Mouse (Mus musculus): ENCODE results near the gene Cars2. TPM values are rescaled to one million over a fixed set of nuclear protein-coding genes. Genes with fewer than 3 reads are reported as not detected.

The Cars2 gene
- total and polyA plus RNA-seq, 3 experiments, result 45.6 to 67.1 (median 46.4) TPM

DNA sequence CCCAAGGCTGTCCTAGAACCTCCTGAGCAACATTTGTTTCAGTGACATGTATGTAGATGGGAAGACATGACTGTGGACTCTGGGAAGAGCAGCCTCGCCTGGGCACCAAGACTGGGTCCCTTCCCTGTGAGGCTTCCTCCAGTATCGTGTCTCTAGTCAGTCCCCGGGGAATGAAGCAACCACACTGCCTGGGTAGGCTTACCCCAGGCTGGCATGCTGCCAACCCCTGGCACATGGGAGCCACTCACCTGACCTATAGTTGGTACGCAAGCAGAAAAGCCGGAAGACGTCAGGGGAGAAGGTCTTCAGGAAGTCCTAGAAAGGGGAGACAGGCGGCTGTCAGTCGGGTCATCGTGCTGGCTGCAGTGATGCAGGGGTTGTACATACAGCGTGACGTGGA lies 31.9 kb downstream of the Cars2 start:
- Histone ChIP-seq H3K4me1 (ENCODE audit: control insufficient read depth in 1 of 2, insufficient read depth in 2 of 2) (no peaks in the 10 kb centered on the region), H3K36me3 (replicated peaks in 1 of 2; ENCODE audit: control insufficient read depth in 1 of 2, insufficient read depth in 1 of 2, low read length in 1 of 2) (peaks cover 83 to 99% of the 10 kb centered on the region in 2 experiments), H3K79me2 (replicated peaks; ENCODE audit: control insufficient read depth, extremely low read depth, insufficient read depth, poor library complexity, severe bottlenecking) (no peaks in the 10 kb centered on the region), H3K9me3 (replicated peaks; ENCODE audit: low read length) (no peaks in the 10 kb centered on the region), H3K4me3 (replicated peaks in 1 of 3; ENCODE audit: low read depth in 2 of 3, low read length in 2 of 3, poor library complexity in 1 of 3) (no peak overlapping the region), H3K9ac (ENCODE audit: insufficient read depth, low read depth) (no peak overlapping the region), H3K27ac (ENCODE audit: insufficient read depth, low read depth) (no peak overlapping the region), H3K4me2 (ENCODE audit: insufficient read depth, low read depth, poor library complexity, severe bottlenecking) (no peak overlapping the region), H3K27me3 (replicated peaks) (no peaks in the 10 kb centered on the region)
- TF ChIP-seq ETS1 (conservative IDR thresholded peaks at IDR 0.05; ENCODE audit: low read depth, low read length), result no peak
- no peak for TF ChIP-seq EP300 (IDR thresholded peaks at IDR 0.05; ENCODE audit: low read length)
- TF ChIP-seq CTCF (conservative IDR thresholded peaks at IDR 0.05 in 1 of 2, IDR thresholded peaks at IDR 0.05 in 1 of 2; ENCODE audit: low read depth in 2 of 2, low read length in 2 of 2), result no peak
- TF ChIP-seq POLR2AphosphoS2 (IDR thresholded peaks at IDR 0.05; ENCODE audit: low read depth, low read length), result no peak
- dilution Hi-C loops (cut with MboI; ENCODE audit: extremely low pct_ligation_motif_present, extremely low pct_unique_long_range_greater_than_20kb, low sequenced_read_pairs), result no loop called here
- in situ Hi-C loops (cut with MboI; ENCODE audit: low pct_ligation_motif_present, low pct_unique_long_range_greater_than_20kb, low sequenced_read_pairs), result loop anchor here (25.0 kb wide), 1 partner anchor 94 kb away; no protein-coding TSS in a partner anchor
- no peak for DNase-seq (ENCODE audit: extremely low read depth)

DNA sequence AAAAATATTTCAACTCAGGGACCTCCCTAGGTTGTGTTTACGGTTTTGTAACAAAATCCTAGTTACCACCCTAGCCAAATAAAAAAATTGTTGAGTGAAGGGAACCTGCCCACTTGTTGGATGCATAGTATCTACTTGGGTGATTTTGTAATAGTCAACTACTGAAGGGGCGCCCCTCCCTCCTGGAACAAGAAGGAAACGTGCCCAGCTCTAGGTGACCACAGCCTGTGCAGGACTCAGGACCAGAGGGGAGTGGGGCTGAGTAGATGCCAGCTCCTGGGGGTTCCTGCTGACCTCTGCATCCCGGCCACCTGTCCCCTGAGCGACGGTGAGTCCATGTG lies 32.6 kb downstream of the Cars2 start:
- dilution Hi-C loops (cut with MboI; ENCODE audit: extremely low pct_ligation_motif_present, extremely low pct_unique_long_range_greater_than_20kb, low sequenced_read_pairs), result no loop called here
- no peak for TF ChIP-seq NELFE (IDR thresholded peaks at IDR 0.05; ENCODE audit: low read depth, low read length)
- TF ChIP-seq ZMIZ1 (IDR thresholded peaks at IDR 0.05; ENCODE audit: low read depth, low read length), result no peak
- TF ChIP-seq NRF1 (IDR thresholded peaks at IDR 0.05; ENCODE audit: low read depth, low read length), result no peak
- no peak for TF ChIP-seq RCOR1 (conservative IDR thresholded peaks at IDR 0.05; ENCODE audit: low read depth, low read length)
- no peak for TF ChIP-seq ZKSCAN1 (IDR thresholded peaks at IDR 0.05; ENCODE audit: borderline replicate concordance, low read depth, low read length)
- no peak for TF ChIP-seq MAZ (IDR thresholded peaks at IDR 0.05; ENCODE audit: low read depth, low read length)
- TF ChIP-seq ZC3H11A (IDR thresholded peaks at IDR 0.05; ENCODE audit: low read depth, low read length), result no peak
- no peak for TF ChIP-seq CHD2 (IDR thresholded peaks at IDR 0.05; ENCODE audit: low read length)
- TF ChIP-seq CTCF (conservative IDR thresholded peaks at IDR 0.05 in 1 of 2, IDR thresholded peaks at IDR 0.05 in 1 of 2; ENCODE audit: low read depth in 2 of 2, low read length in 2 of 2), result no peak
- no peak for TF ChIP-seq BHLHE40 (IDR thresholded peaks at IDR 0.05; ENCODE audit: low read depth, low read length)
- TF ChIP-seq IRF4 (IDR thresholded peaks at IDR 0.05; ENCODE audit: low read depth, low read length), result no peak
- TF ChIP-seq TBP (conservative IDR thresholded peaks at IDR 0.05; ENCODE audit: low read depth, low read length), result no peak
- TF ChIP-seq USF1 (IDR thresholded peaks at IDR 0.05; ENCODE audit: low read depth, low read length), result no peak
- TF ChIP-seq TCF12 (IDR thresholded peaks at IDR 0.05; ENCODE audit: low read depth, low read length), result no peak
- TF ChIP-seq RAD21 (IDR thresholded peaks at IDR 0.05; ENCODE audit: low read depth, low read length), result no peak
- no peak for TF ChIP-seq MEF2A (IDR thresholded peaks at IDR 0.05; ENCODE audit: borderline replicate concordance, low read depth, low read length)
- no peak for TF ChIP-seq JUN (IDR thresholded peaks at IDR 0.05; ENCODE audit: insufficient read depth, low read depth, low read length)
- TF ChIP-seq MAX (IDR thresholded peaks at IDR 0.05; ENCODE audit: low read length), result no peak
- no peak for TF ChIP-seq JUND (conservative IDR thresholded peaks at IDR 0.05; ENCODE audit: low read depth, low read length)
- TF ChIP-seq HCFC1 (IDR thresholded peaks at IDR 0.05; ENCODE audit: low read depth, low read length), result no peak
- Histone ChIP-seq H3K4me1 (ENCODE audit: control insufficient read depth in 1 of 2, insufficient read depth in 2 of 2) (no peaks in the 10 kb centered on the region), H3K79me2 (replicated peaks; ENCODE audit: control insufficient read depth, extremely low read depth, insufficient read depth, poor library complexity, severe bottlenecking) (no peaks in the 10 kb centered on the region), H3K36me3 (replicated peaks in 1 of 2; ENCODE audit: control insufficient read depth in 1 of 2, insufficient read depth in 1 of 2, low read length in 1 of 2) (peaks cover 88 to 99% of the 10 kb centered on the region in 2 experiments), H3K27ac (ENCODE audit: insufficient read depth, low read depth) (no peak overlapping the region), H3K4me2 (ENCODE audit: insufficient read depth, low read depth, poor library complexity, severe bottlenecking) (no peak overlapping the region), H3K9ac (ENCODE audit: insufficient read depth, low read depth) (no peak overlapping the region), H3K9me3 (replicated peaks; ENCODE audit: low read length) (no peaks in the 10 kb centered on the region), H3K4me3 (replicated peaks in 1 of 3; ENCODE audit: low read depth in 2 of 3, low read length in 2 of 3, poor library complexity in 1 of 3) (no peak overlapping the region), H3K27me3 (replicated peaks) (no peaks in the 10 kb centered on the region)
- no peak for DNase-seq (ENCODE audit: extremely low read depth)
- in situ Hi-C loops (cut with MboI; ENCODE audit: low pct_ligation_motif_present, low pct_unique_long_range_greater_than_20kb, low sequenced_read_pairs), result loop anchor here (25.0 kb wide), 1 partner anchor 94 kb away; no protein-coding TSS in a partner anchor

Data from CH12.LX (cell line).